Mouse (Mus musculus) CD4-positive helper T cell, adult 2 months (primary cell): Measurements from ENCODE around the gene Spns3.

ENCODE experiments used
- DNase-seq: peaks from one replicate; pipeline ENCODE4 v3.0.0-alpha.2; 2012; ENCODE audit warnings: low read depth, missing footprints, low spot score

Spns3 gene

GRCm38 (mm10) chr11:72550134-72550988 is at the start of gene Spns3:
Gene Spns3, minus strand, starts transcription at chr11:72550506.
- DNase-seq = peak; percentile 37

GRCm38 (mm10) chr11:72597780-72598179 is 47.5 kb upstream of the Spns3 start:
- no peak for DNase-seq

- no peak for DNase-seq
Observed at GRCm38 (mm10) chr11:72595010-72595737, 44.9 kb upstream of the Spns3 start.

GRCm38 (mm10) chr11:72587537-72588233 is 37.4 kb upstream of the Spns3 start:
- no peak for DNase-seq

GRCm38 (mm10) chr11:72586570-72586969 is 36.3 kb upstream of the Spns3 start:
- no peak for DNase-seq

- DNase-seq = no peak
Observed at GRCm38 (mm10) chr11:72583092-72583491, 32.8 kb upstream of the Spns3 start.

- no peak for DNase-seq
Observed at GRCm38 (mm10) chr11:72582448-72582705, 32.1 kb upstream of the Spns3 start.

- DNase-seq = no peak
Observed at GRCm38 (mm10) chr11:72581609-72582447, 31.5 kb upstream of the Spns3 start.

GRCm38 (mm10) chr11:72578471-72578870 is 28.2 kb upstream of the Spns3 start:
- no peak for DNase-seq

GRCm38 (mm10) chr11:72576466-72577351 is 26.4 kb upstream of the Spns3 start:
- peak; percentile 30 for DNase-seq

GRCm38 (mm10) chr11:72576111-72576465 is 25.8 kb upstream of the Spns3 start:
- DNase-seq = no peak

- peak; percentile 45 for DNase-seq
Observed at GRCm38 (mm10) chr11:72573819-72574218, 23.5 kb upstream of the Spns3 start.

GRCm38 (mm10) chr11:72570319-72570979 is 20.1 kb upstream of the Spns3 start:
- peak; percentile 82 for DNase-seq

- no peak for DNase-seq
Observed at GRCm38 (mm10) chr11:72569671-72570318, 19.5 kb upstream of the Spns3 start.

GRCm38 (mm10) chr11:72569051-72569450 is 18.7 kb upstream of the Spns3 start:
- DNase-seq = no peak

- DNase-seq = no peak
Observed at GRCm38 (mm10) chr11:72566816-72567338, 16.6 kb upstream of the Spns3 start.

- no peak for DNase-seq
Observed at GRCm38 (mm10) chr11:72566304-72566703, 16.0 kb upstream of the Spns3 start.

GRCm38 (mm10) chr11:72564232-72564807 is 14.0 kb upstream of the Spns3 start:
- DNase-seq = no peak

GRCm38 (mm10) chr11:72560661-72561060 is 10.4 kb upstream of the Spns3 start:
- DNase-seq = no peak
